Comparison of ENCODE assay signal across 7 mouse cellular contexts in the genomic region with DNA sequence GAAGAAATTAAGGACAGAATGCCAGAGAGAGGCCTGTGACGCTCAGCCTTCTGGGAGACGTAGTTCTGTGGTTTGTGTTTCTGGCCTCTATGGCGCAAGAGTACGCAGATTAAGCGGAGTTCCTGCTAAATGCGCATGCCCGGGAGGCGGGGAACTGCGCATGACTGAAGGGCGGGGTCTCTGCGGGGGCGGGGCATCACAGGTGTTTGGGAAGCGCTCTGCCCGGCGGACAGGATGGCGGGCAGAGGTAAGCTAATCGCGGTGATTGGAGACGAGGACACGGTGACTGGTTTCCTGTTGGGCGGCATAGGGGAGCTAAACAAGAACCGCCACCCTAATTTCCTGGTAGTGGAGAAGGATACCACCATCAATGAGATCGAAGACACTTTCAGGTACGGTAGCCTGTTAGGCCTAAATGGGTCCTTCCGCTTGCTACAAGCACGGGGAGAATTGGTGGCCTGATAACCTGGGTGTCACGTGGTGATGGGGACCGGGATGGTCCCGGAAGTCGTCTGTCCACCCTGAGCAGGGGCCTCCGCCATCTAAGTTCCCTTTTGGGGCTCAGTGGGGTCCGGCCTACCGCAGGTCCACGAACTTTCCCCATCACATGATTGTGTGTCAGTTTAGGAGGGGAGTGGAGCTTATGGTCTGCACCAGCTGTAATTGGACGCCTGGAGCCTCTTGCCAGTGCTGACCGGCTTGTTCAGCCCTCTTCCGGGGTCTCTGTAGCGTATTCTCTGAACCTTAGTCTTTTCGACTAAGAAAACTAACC. TPM values are rescaled to one million over a fixed set of nuclear protein-coding genes. Genes with fewer than 3 reads are reported as not detected.
DNase-seq lines count a peak whose midpoint lies in the region; ATAC-seq and TF ChIP-seq lines count a peak whose summit lies in the region.

A gene (plus strand): TSS at position 136 of the 772 bp plus-strand sequence.

- under 1% methylated on average over 39 of the region's 39 CpGs for WGBS in embryonic facial prominence, embryonic 10.5 days
- under 1% methylated on average over 39 of the region's 39 CpGs for WGBS in intestine, postnatal 0 days
- under 1% methylated on average over 39 of the region's 39 CpGs for WGBS in midbrain, embryonic 12.5 days
- WGBS in small intestine, adult 2 months: under 1% methylated on average over 39 of the region's 39 CpGs

- H3K36me3 ChIP-seq in embryonic facial prominence, embryonic 10.5 days (replicated peaks): peaks cover 27% of the 10 kb centered on the region
- H3K36me3 ChIP-seq in intestine, postnatal 0 days (ENCODE audit: control insufficient read depth, insufficient read depth): peaks cover 22% of the 10 kb centered on the region
- H3K36me3 ChIP-seq in midbrain, embryonic 12.5 days: peaks cover 25% of the 10 kb centered on the region
- peaks cover 5% of the 10 kb centered on the region for H3K36me3 ChIP-seq in small intestine, adult 2 months (ENCODE audit: control insufficient read depth, insufficient read depth, low read length)

- H3K4me3 ChIP-seq in embryonic facial prominence, embryonic 10.5 days: peak within 1 kb of the TSS; percentile 81
- H3K4me3 ChIP-seq in intestine, postnatal 0 days (ENCODE audit: low read depth, low read length): peak within 1 kb of the TSS; percentile 63
- H3K4me3 ChIP-seq in midbrain, embryonic 12.5 days: peak within 1 kb of the TSS; percentile 55
- H3K4me3 ChIP-seq in small intestine, adult 2 months (ENCODE audit: low read depth, low read length): peak within 1 kb of the TSS; percentile 67

- no peak for TF ChIP-seq CTCF in intestine, postnatal 0 days (IDR thresholded peaks at IDR 0.05; ENCODE audit: low read depth)
- TF ChIP-seq CTCF in small intestine, adult 2 months (IDR thresholded peaks at IDR 0.05; ENCODE audit: extremely low read depth, insufficient read length, insufficient replicate concordance, low read depth, low read length): no peak

- peak; percentile 92 for ATAC-seq in intestine, postnatal 0 days
- peak; percentile 94 for ATAC-seq in midbrain, embryonic 12.5 days (ENCODE audit: low FRiP score, low read depth)

- peak within 1 kb of the TSS; percentile 53 for H3K9ac ChIP-seq in intestine, postnatal 0 days (ENCODE audit: low read depth, low read length)
- peak within 1 kb of the TSS; percentile 65 for H3K9ac ChIP-seq in midbrain, embryonic 12.5 days (replicated peaks)

- H3K27me3 ChIP-seq in embryonic facial prominence, embryonic 10.5 days (replicated peaks; ENCODE audit: low read depth, poor library complexity, severe bottlenecking): no peaks in the 10 kb centered on the region; the same call in 1 of the 2 replicates
- H3K27me3 ChIP-seq in intestine, postnatal 0 days (replicated peaks; ENCODE audit: control insufficient read depth, insufficient read depth, low read length): no peaks in the 10 kb centered on the region
- H3K27me3 ChIP-seq in midbrain, embryonic 12.5 days: peaks cover 2% of the 10 kb centered on the region
- no peaks in the 10 kb centered on the region for H3K27me3 ChIP-seq in small intestine, adult 2 months (ENCODE audit: control insufficient read depth, insufficient read depth, low read length)

- intact Hi-C loops in left cerebral cortex, postnatal 4 days (cut with DNase I): no loop called here

- peak within 1 kb of the TSS; percentile 82 for H3K27ac ChIP-seq in embryonic facial prominence, embryonic 10.5 days (replicated peaks)
- H3K27ac ChIP-seq in intestine, postnatal 0 days (ENCODE audit: low read depth, low read length): peak within 1 kb of the TSS; percentile 57
- peak within 1 kb of the TSS; percentile 52 for H3K27ac ChIP-seq in midbrain, embryonic 12.5 days (replicated peaks)
- H3K27ac ChIP-seq in small intestine, adult 2 months (ENCODE audit: insufficient read depth, low read depth, low read length): peak within 1 kb of the TSS; percentile 55

- peak within 1 kb of the TSS; percentile 79 for H3K4me2 ChIP-seq in intestine, postnatal 0 days (replicated peaks; ENCODE audit: low read depth)
- peak within 1 kb of the TSS; percentile 69 for H3K4me2 ChIP-seq in midbrain, embryonic 12.5 days (replicated peaks)

- DNase-seq in adrenal gland, postnatal 10 days: peak; percentile 96
- DNase-seq in embryonic facial prominence, embryonic 10.5 days (ENCODE audit: low spot score): peak; percentile 96
- peak; percentile 65 for DNase-seq in gonadal fat pad, adult 2 months (ENCODE audit: low read depth)
- DNase-seq in left cerebral cortex, postnatal 4 days: peak; percentile 96

- H3K9me3 ChIP-seq in embryonic facial prominence, embryonic 10.5 days: no peaks in the 10 kb centered on the region
- no peaks in the 10 kb centered on the region for H3K9me3 ChIP-seq in intestine, postnatal 0 days (ENCODE audit: control insufficient read depth)
- H3K9me3 ChIP-seq in midbrain, embryonic 12.5 days: no peaks in the 10 kb centered on the region

- peak; percentile 49; the same call in 1 of the 2 replicates for TF ChIP-seq POLR2A in small intestine, adult 2 months (IDR thresholded peaks at IDR 0.05; ENCODE audit: low read depth, low read length)

- H3K4me1 ChIP-seq in embryonic facial prominence, embryonic 10.5 days: peaks cover 11% of the 10 kb centered on the region
- no peaks in the 10 kb centered on the region; the same call in 1 of the 2 replicates for H3K4me1 ChIP-seq in intestine, postnatal 0 days (replicated peaks; ENCODE audit: control insufficient read depth, insufficient read depth, low read length)
- peaks cover 12% of the 10 kb centered on the region for H3K4me1 ChIP-seq in midbrain, embryonic 12.5 days
- peaks cover 4% of the 10 kb centered on the region; the same call in 1 of the 2 replicates for H3K4me1 ChIP-seq in small intestine, adult 2 months (ENCODE audit: control insufficient read depth, insufficient read depth, insufficient read length, low read length)

RNA-seq across cellular contexts. Expression of the gene that starts here (rescaled TPM):
- 100 to 1,000 TPM; 183 to 191 TPM for total RNA-seq in adrenal gland, postnatal 10 days (2021)
- polyA plus RNA-seq in embryonic facial prominence, embryonic 10.5 days (2016; fragmentation: Nextera tagmentation; extraction: Ambion mirVana): 206 and 207 TPM in 2 replicates
- 315 and 362 TPM in 2 replicates for polyA plus RNA-seq in gonadal fat pad, adult 2 months (2012; rRNA removed)
- 438 and 439 TPM in 2 replicates for polyA plus RNA-seq in intestine, postnatal 0 days (2015; fragmentation: Nextera tagmentation; extraction: Ambion mirVana)
- total RNA-seq in left cerebral cortex, postnatal 4 days (2021): 100 to 1,000 TPM; 183 to 190 TPM
- 210 and 211 TPM in 2 replicates for polyA plus RNA-seq in midbrain, embryonic 12.5 days (2016; fragmentation: Nextera tagmentation; extraction: Ambion mirVana)
- 108 and 205 TPM in 2 replicates for polyA plus RNA-seq in small intestine, adult 2 months (2012; rRNA removed)

Comparison
In these comparisons a context has a peak if more than half of its experiments do, and no peak if none do; other contexts are left out.
1. Peak in every context shown above with its lines: DNase-seq, ATAC-seq, H3K4me3 ChIP-seq and H3K27ac ChIP-seq.